Mouse (Mus musculus): ENCODE data around the gene Spint3. TPM values are rescaled to one million over a fixed set of nuclear protein-coding genes. Genes with fewer than 3 reads are reported as not detected.

Gene Spint3
- total and polyA plus RNA-seq, 3 experiments = not detected

DNA sequence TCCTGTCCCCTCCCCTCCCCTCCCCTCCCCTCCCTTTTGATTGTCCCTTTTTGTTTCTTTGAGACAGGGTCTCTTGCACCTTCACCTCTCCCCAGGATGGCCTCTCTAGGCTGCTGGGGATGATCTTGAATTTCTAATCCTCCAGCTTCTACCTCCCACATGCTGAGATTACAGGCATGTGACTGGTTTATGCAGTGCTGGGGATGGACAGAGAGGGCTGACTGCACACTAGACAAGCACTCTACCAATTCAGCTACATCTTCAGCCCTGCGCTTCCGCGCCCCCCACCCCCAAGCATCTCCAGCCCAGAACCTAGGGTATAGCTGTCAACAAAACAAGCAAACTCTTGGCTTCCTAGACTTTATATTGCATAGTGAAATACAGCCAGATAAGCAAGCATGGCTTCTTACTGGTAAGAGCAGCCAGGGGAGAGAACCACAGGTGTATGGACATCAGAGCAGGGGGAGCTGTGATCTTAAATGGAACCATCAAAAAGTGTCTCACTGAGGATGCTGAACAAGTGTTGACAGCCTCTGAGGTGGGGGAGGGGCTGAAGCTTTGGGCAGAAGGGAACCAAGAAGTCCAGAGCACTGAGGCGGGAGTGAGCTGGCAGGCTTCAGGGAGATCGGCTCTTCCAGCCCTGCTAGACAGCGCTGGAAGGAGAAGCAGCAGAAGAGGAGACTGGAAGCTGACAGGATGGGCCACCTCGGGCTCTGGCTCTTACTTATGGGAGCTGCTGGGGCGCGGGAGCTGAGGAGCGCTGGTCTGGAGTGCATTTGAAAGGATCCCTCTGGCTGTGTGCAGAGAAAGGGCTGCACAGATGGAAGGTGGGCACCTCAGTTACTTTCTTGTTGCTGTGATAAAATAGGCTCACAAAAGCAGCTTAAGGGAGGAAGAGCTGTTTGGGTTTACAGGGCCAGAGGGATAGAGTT lies 23.0 kb downstream of the Spint3 start:
- Histone ChIP-seq H3K4me1 (ENCODE audit: control insufficient read depth in 1 of 2, insufficient read depth in 2 of 2) (no peaks in the 10 kb centered on the region), H3K27me3 (replicated peaks) (peaks cover 91% of the 10 kb centered on the region), H3K9me3 (replicated peaks; ENCODE audit: low read length) (no peaks in the 10 kb centered on the region), H3K4me2 (ENCODE audit: insufficient read depth, low read depth, poor library complexity, severe bottlenecking) (no peak overlapping the region), H3K79me2 (replicated peaks; ENCODE audit: control insufficient read depth, extremely low read depth, insufficient read depth, poor library complexity, severe bottlenecking) (no peaks in the 10 kb centered on the region), H3K9ac (ENCODE audit: insufficient read depth, low read depth) (no peak overlapping the region), H3K4me3 (replicated peaks in 1 of 3; ENCODE audit: low read depth in 2 of 3, low read length in 2 of 3, poor library complexity in 1 of 3) (no peak overlapping the region), H3K27ac (ENCODE audit: insufficient read depth, low read depth) (no peak overlapping the region), H3K36me3 (replicated peaks in 1 of 2; ENCODE audit: control insufficient read depth in 1 of 2, insufficient read depth in 1 of 2, low read length in 1 of 2) (no peaks in the 10 kb centered on the region)
- TF ChIP-seq NELFE (IDR thresholded peaks at IDR 0.05; ENCODE audit: low read depth, low read length) (no peak), MAFK (IDR thresholded peaks at IDR 0.05; ENCODE audit: insufficient replicate concordance, low read length) (no peak), POLR2AphosphoS2 (IDR thresholded peaks at IDR 0.05; ENCODE audit: low read depth, low read length) (no peak), JUN (IDR thresholded peaks at IDR 0.05; ENCODE audit: insufficient read depth, low read depth, low read length) (no peak), E2F4 (IDR thresholded peaks at IDR 0.05; ENCODE audit: insufficient replicate concordance, low read depth, low read length) (no peak), SIN3A (IDR thresholded peaks at IDR 0.05; ENCODE audit: low read length) (no peak), NRF1 (IDR thresholded peaks at IDR 0.05; ENCODE audit: low read depth, low read length) (no peak), EP300 (IDR thresholded peaks at IDR 0.05; ENCODE audit: low read length) (no peak), MEF2A (IDR thresholded peaks at IDR 0.05; ENCODE audit: borderline replicate concordance, low read depth, low read length) (no peak), UBTF (IDR thresholded peaks at IDR 0.05; ENCODE audit: low read depth, low read length) (no peak), GABPA (IDR thresholded peaks at IDR 0.05; ENCODE audit: insufficient replicate concordance, low read depth, low read length) (no peak), ZKSCAN1 (IDR thresholded peaks at IDR 0.05; ENCODE audit: borderline replicate concordance, low read depth, low read length) (no peak), TBP (conservative IDR thresholded peaks at IDR 0.05; ENCODE audit: low read depth, low read length) (no peak), USF1 (IDR thresholded peaks at IDR 0.05; ENCODE audit: low read depth, low read length) (no peak), RCOR1 (conservative IDR thresholded peaks at IDR 0.05; ENCODE audit: low read depth, low read length) (no peak), CHD1 (IDR thresholded peaks at IDR 0.05; ENCODE audit: low read depth, low read length) (no peak), USF2 (conservative IDR thresholded peaks at IDR 0.05; ENCODE audit: low read depth, low read length) (no peak), MXI1 (IDR thresholded peaks at IDR 0.05; ENCODE audit: low read depth, low read length) (no peak)
- dilution Hi-C loops (cut with MboI; ENCODE audit: extremely low pct_ligation_motif_present, extremely low pct_unique_long_range_greater_than_20kb, low sequenced_read_pairs) (no loop called here), in situ Hi-C loops (cut with MboI; ENCODE audit: low pct_ligation_motif_present, low pct_unique_long_range_greater_than_20kb, low sequenced_read_pairs) (no loop called here)
- DNase-seq (ENCODE audit: extremely low read depth) = no peak

- TF ChIP-seq POLR2AphosphoS2 (IDR thresholded peaks at IDR 0.05; ENCODE audit: low read depth, low read length) (no peak), UBTF (IDR thresholded peaks at IDR 0.05; ENCODE audit: low read depth, low read length) (no peak), POLR2A (IDR thresholded peaks at IDR 0.05; ENCODE audit: low read depth, low read length) (no peak), HCFC1 (IDR thresholded peaks at IDR 0.05; ENCODE audit: low read depth, low read length) (no peak), NELFE (IDR thresholded peaks at IDR 0.05; ENCODE audit: low read depth, low read length) (no peak), KAT2A (IDR thresholded peaks at IDR 0.05; ENCODE audit: insufficient replicate concordance, low read length) (no peak), PAX5 (IDR thresholded peaks at IDR 0.05; ENCODE audit: low read length) (no peak), TCF12 (IDR thresholded peaks at IDR 0.05; ENCODE audit: low read depth, low read length) (no peak), MYC (IDR thresholded peaks at IDR 0.05; ENCODE audit: low read depth, low read length) (no peak), GABPA (IDR thresholded peaks at IDR 0.05; ENCODE audit: insufficient replicate concordance, low read depth, low read length) (no peak), E2F4 (IDR thresholded peaks at IDR 0.05; ENCODE audit: insufficient replicate concordance, low read depth, low read length) (no peak), ELF1 (IDR thresholded peaks at IDR 0.05; ENCODE audit: low read depth, low read length) (no peak), EP300 (IDR thresholded peaks at IDR 0.05; ENCODE audit: low read length) (no peak), IRF4 (IDR thresholded peaks at IDR 0.05; ENCODE audit: low read depth, low read length) (no peak), MAZ (IDR thresholded peaks at IDR 0.05; ENCODE audit: low read depth, low read length) (no peak), JUND (conservative IDR thresholded peaks at IDR 0.05; ENCODE audit: low read depth, low read length) (no peak), ZMIZ1 (IDR thresholded peaks at IDR 0.05; ENCODE audit: low read depth, low read length) (no peak), USF1 (IDR thresholded peaks at IDR 0.05; ENCODE audit: low read depth, low read length) (no peak)
- Histone ChIP-seq H3K27ac (ENCODE audit: insufficient read depth, low read depth) (no peak overlapping the region), H3K4me2 (ENCODE audit: insufficient read depth, low read depth, poor library complexity, severe bottlenecking) (no peak overlapping the region), H3K9me3 (replicated peaks; ENCODE audit: low read length) (no peaks in the 10 kb centered on the region), H3K4me3 (replicated peaks in 1 of 3; ENCODE audit: low read depth in 2 of 3, low read length in 2 of 3, poor library complexity in 1 of 3) (no peak overlapping the region), H3K9ac (ENCODE audit: insufficient read depth, low read depth) (no peak overlapping the region), H3K4me1 (ENCODE audit: control insufficient read depth in 1 of 2, insufficient read depth in 2 of 2) (no peaks in the 10 kb centered on the region), H3K27me3 (replicated peaks) (peaks cover 90% of the 10 kb centered on the region), H3K79me2 (replicated peaks; ENCODE audit: control insufficient read depth, extremely low read depth, insufficient read depth, poor library complexity, severe bottlenecking) (no peaks in the 10 kb centered on the region), H3K36me3 (replicated peaks in 1 of 2; ENCODE audit: control insufficient read depth in 1 of 2, insufficient read depth in 1 of 2, low read length in 1 of 2) (no peaks in the 10 kb centered on the region)
- no peak for DNase-seq (ENCODE audit: extremely low read depth)
- dilution Hi-C loops (cut with MboI; ENCODE audit: extremely low pct_ligation_motif_present, extremely low pct_unique_long_range_greater_than_20kb, low sequenced_read_pairs) (no loop called here), in situ Hi-C loops (cut with MboI; ENCODE audit: low pct_ligation_motif_present, low pct_unique_long_range_greater_than_20kb, low sequenced_read_pairs) (no loop called here)
Measured at GRCm38 (mm10) chr2:164549338-164549737, 23.9 kb downstream of the Spint3 start.

Data from CH12.LX (cell line).